Mouse (Mus musculus) heart, adult 2 months (tissue): ENCODE data around the gene Sptbn4. TPM values are rescaled to one million over a fixed set of nuclear protein-coding genes. Genes with fewer than 3 reads are reported as not detected.

Experiments used
- DNase-seq, 2 experiments: peaks; one replicate each; pipeline ENCODE4 v3.0.0; 2021
- H3K27ac ChIP-seq: fragments of 200-600 bp; 2 replicates; pipeline ENCODE4 v1.8.1; 2022
- H3K27me3 ChIP-seq: fragments of 200-500 bp; 2 replicates; pipeline ENCODE4 v1.6.1; 2012; ENCODE audit warnings: mild to moderate bottlenecking, low read length, inconsistent platforms, mixed read lengths; ENCODE audit not compliant: control insufficient read depth, insufficient read depth
- H3K36me3 ChIP-seq: fragments of 200-500 bp; 2 replicates; pipeline ENCODE4 v1.6.1; 2012; ENCODE audit warnings: low read length, inconsistent platforms; ENCODE audit not compliant: control insufficient read depth, insufficient read depth
- H3K4me1 ChIP-seq: fragments of 200-500 bp; 2 replicates; pipeline ENCODE4 v1.6.1; 2011; ENCODE audit warnings: low read length; ENCODE audit not compliant: control insufficient read depth, insufficient read depth
- H3K4me3 ChIP-seq: fragments of 200-600 bp; 2 replicates; pipeline ENCODE4 v1.8.1; 2022
- H3K79me2 ChIP-seq: fragments of 200-500 bp; replicated peaks from 2 replicates; pipeline ENCODE4 v1.6.1; 2012; ENCODE audit warnings: mild to moderate bottlenecking, inconsistent platforms, low read length, moderate library complexity, mixed read lengths; ENCODE audit not compliant: control insufficient read depth, insufficient read depth
- H3K9ac ChIP-seq: fragments of 200-500 bp; 2 replicates; pipeline ENCODE4 v1.6.1; 2012; ENCODE audit warnings: low read depth, mild to moderate bottlenecking, control low read depth, inconsistent platforms, low read length, mixed read lengths
- CTCF ChIP-seq: fragments of 200-600 bp; IDR thresholded peaks from 2 replicates; pipeline ENCODE4 v1.8.1; 2022; ENCODE audit warnings: antibody characterized with exemption, mild to moderate bottlenecking, moderate library complexity
- EP300 ChIP-seq: fragments of 200-500 bp; IDR thresholded peaks from 2 replicates; pipeline ENCODE4 v1.6.1; 2011; ENCODE audit warnings: low read depth, low read length, control low read depth; ENCODE audit not compliant: insufficient read depth
- POLR2A ChIP-seq: fragments of 200-500 bp; IDR thresholded peaks from 2 replicates; pipeline ENCODE4 v1.6.1; 2011; ENCODE audit warnings: mild to moderate bottlenecking, low read depth, low read length, control low read depth; ENCODE audit not compliant: insufficient read depth
- WGBS: fragments of 180-500 bp; shearing (Covaris S2); methylation state at CpG from one replicate; pipeline ENCODE4 v1.1.7; 2018; 5-methylcytosine and 5-hydroxymethylcytosine counted together
- intact Hi-C: fragments of 180-260 bp; cut with DNase I; formaldehyde crosslinking; loops from one replicate; pipeline ENCODE4 v1.15.1; 2025
- polyA plus RNA-seq: library from polyadenylated mRNA; depleted of rRNA; stranded (reverse); fragments of >200 nt; gene quantifications from 2 replicates; pipeline ENCODE4 v1.2.3, GENCODE M21; 2012
- total RNA-seq, 2 experiments: library from RNA; stranded (reverse); gene quantifications; 2 replicates each; pipeline ENCODE4 v1.2.3; 2021

Gene Sptbn4
- total and polyA plus RNA-seq, 3 experiments, result 0.18 to 0.23 (median 0.20) TPM

- intact Hi-C loops, result no loop called here
Observed at GRCm38 (mm10) chr7:27419101-27419500, 28.4 kb downstream of the Sptbn4 start.

GRCm38 (mm10) chr7:27417151-27417550 is 30.3 kb downstream of the Sptbn4 start:
- WGBS, result 62% methylated on average over 2 of the region's 2 CpGs
- H3K36me3 ChIP-seq, result no peaks in the 10 kb centered on the region
- intact Hi-C loops, result no loop called here
- H3K27ac ChIP-seq, result no peak overlapping the region
- no peak for TF ChIP-seq POLR2A
- TF ChIP-seq CTCF, result no peak
- no peak for DNase-seq
- H3K9ac ChIP-seq, result no peak overlapping the region
- H3K4me1 ChIP-seq, result no peaks in the 10 kb centered on the region
- no peaks in the 10 kb centered on the region for H3K79me2 ChIP-seq
- no peak overlapping the region for H3K4me3 ChIP-seq
- no peaks in the 10 kb centered on the region for H3K27me3 ChIP-seq

More at GRCm38 (mm10) chr7:27419101-27419500, 28.4 kb downstream of the Sptbn4 start:
- no peak for DNase-seq
- TF ChIP-seq POLR2A (no peak), CTCF (peak; percentile 32)
- no peaks in the 10 kb centered on the region for H3K27me3 ChIP-seq
- H3K36me3 ChIP-seq, result no peaks in the 10 kb centered on the region
- 68% methylated on average over 3 of the region's 3 CpGs for WGBS
- H3K4me3 ChIP-seq, result no peak overlapping the region
- H3K79me2 ChIP-seq, result no peaks in the 10 kb centered on the region
- no peaks in the 10 kb centered on the region for H3K4me1 ChIP-seq
- H3K27ac ChIP-seq, result no peak overlapping the region
- no peak overlapping the region for H3K9ac ChIP-seq

- Histone ChIP-seq H3K27ac (no peak overlapping the region), H3K4me3 (peak overlapping the region; percentile 31), H3K79me2 (no peaks in the 10 kb centered on the region), H3K9ac (no peak overlapping the region), H3K27me3 (peaks cover 6% of the 10 kb centered on the region; the same call in 1 of the 2 replicates), H3K36me3 (no peaks in the 10 kb centered on the region), H3K4me1 (no peaks in the 10 kb centered on the region)
- DNase-seq, result peak; percentile 72 to 80
- intact Hi-C loops, result loop anchor here (5.0 kb wide), 2 partner anchors 39 to 119 kb away; partner anchors contain the start of genes Blvrb and Sptbn4
- TF ChIP-seq CTCF (peak; percentile 87), POLR2A (no peak), EP300 (no peak)
- WGBS, result under 1% methylated on average over 96 of the region's 96 CpGs
Observed at GRCm38 (mm10) chr7:27408379-27409176, 38.9 kb downstream of the Sptbn4 start.

GRCm38 (mm10) chr7:27407816-27408215 is 39.7 kb downstream of the Sptbn4 start:
- Histone ChIP-seq H3K36me3 (no peaks in the 10 kb centered on the region), H3K9ac (no peak overlapping the region), H3K27ac (no peak overlapping the region), H3K4me3 (no peak overlapping the region), H3K79me2 (no peaks in the 10 kb centered on the region), H3K4me1 (no peaks in the 10 kb centered on the region), H3K27me3 (peaks cover 6% of the 10 kb centered on the region; the same call in 1 of the 2 replicates)
- DNase-seq, result no peak
- 46% methylated on average over 8 of the region's 8 CpGs for whole genome bisulfite sequencing
- TF ChIP-seq POLR2A, result no peak
- no peak for TF ChIP-seq CTCF
- TF ChIP-seq EP300, result no peak
- intact Hi-C loops, result loop anchor here (5.0 kb wide), 2 partner anchors 39 to 119 kb away; partner anchors contain the start of genes Blvrb and Sptbn4

- intact Hi-C loops, result loop anchor here (5.0 kb wide), 2 partner anchors 41 to 121 kb away; partner anchors contain the start of genes Blvrb and Sptbn4
- H3K9ac ChIP-seq, result no peak overlapping the region
- no peaks in the 10 kb centered on the region for H3K79me2 ChIP-seq
- no peak for DNase-seq
- H3K4me1 ChIP-seq, result no peaks in the 10 kb centered on the region
- peaks cover 9% of the 10 kb centered on the region; the same call in 1 of the 2 replicates for H3K27me3 ChIP-seq
- no peak overlapping the region for H3K27ac ChIP-seq
- WGBS, result 81% methylated on average over 7 of the region's 7 CpGs
- TF ChIP-seq CTCF (peak; percentile 37), POLR2A (no peak)
- H3K4me3 ChIP-seq, result no peak overlapping the region
- H3K36me3 ChIP-seq, result no peaks in the 10 kb centered on the region
Observed at GRCm38 (mm10) chr7:27406481-27406880, 41.0 kb downstream of the Sptbn4 start.

GRCm38 (mm10) chr7:27404203-27404942 is 43.1 kb downstream of the Sptbn4 start:
- H3K9ac ChIP-seq, result no peak overlapping the region
- H3K36me3 ChIP-seq, result no peaks in the 10 kb centered on the region
- WGBS, result 6% methylated on average over 81 of the region's 81 CpGs
- intact Hi-C loops, result no loop called here
- H3K27me3 ChIP-seq, result peaks cover 9% of the 10 kb centered on the region; the same call in 1 of the 2 replicates
- no peak overlapping the region for H3K27ac ChIP-seq
- H3K79me2 ChIP-seq, result no peaks in the 10 kb centered on the region
- H3K4me1 ChIP-seq, result no peaks in the 10 kb centered on the region
- TF ChIP-seq EP300 (no peak), CTCF (no peak), POLR2A (no peak)
- H3K4me3 ChIP-seq, result no peak overlapping the region
- peak in 1 of 2 experiments; percentile 3 for DNase-seq
